ENCODE assay signal across 30 mouse cellular contexts in genomic region chr4:90094196-90094595, GRCm38 (mm10).
A peak's percentile ranks its signal among the peaks of the same experiment; 100 is the strongest.
DNase-seq lines count a peak whose midpoint lies in the region; ATAC-seq and TF ChIP-seq lines count a peak whose summit lies in the region.
"Had no signal": no experiment of that assay in that cellular context is flagged by ENCODE, and none has a peak within 500 bp of the region (broad histone marks: within the 10 kb centered on the region; RNA-seq: fewer than 3 reads in every experiment).

No protein-coding gene starts in this region.

- H3K36me3 ChIP-seq in hindbrain, embryonic 11.5 days (ENCODE audit: control insufficient read depth, insufficient read depth, low read length): no peaks in the 10 kb centered on the region
- H3K36me3 ChIP-seq in hindbrain, embryonic 10.5 days: no peaks in the 10 kb centered on the region
- H3K36me3 ChIP-seq: embryonic facial prominence, embryonic 12.5 days; forebrain, embryonic 12.5 days; forebrain, embryonic 15.5 days; G1E; heart, embryonic 12.5 days; heart, embryonic 15.5 days; hindbrain, embryonic 12.5 days; hindbrain, embryonic 15.5 days had no signal

- H3K4me2 ChIP-seq in hindbrain, embryonic 11.5 days (replicated peaks; ENCODE audit: low read depth, low read length): no peak overlapping the region
- H3K4me2 ChIP-seq: embryonic facial prominence, embryonic 12.5 days; forebrain, embryonic 12.5 days; forebrain, embryonic 15.5 days; heart, embryonic 12.5 days; heart, embryonic 15.5 days; hindbrain, embryonic 12.5 days; hindbrain, embryonic 15.5 days had no signal

- H3K9ac ChIP-seq in hindbrain, embryonic 11.5 days (ENCODE audit: low read depth, low read length): no peak overlapping the region
- H3K9ac ChIP-seq: embryonic facial prominence, embryonic 12.5 days; forebrain, embryonic 12.5 days; forebrain, embryonic 15.5 days; heart, embryonic 12.5 days; heart, embryonic 15.5 days; hindbrain, embryonic 12.5 days; hindbrain, embryonic 15.5 days had no signal

- ATAC-seq in hindbrain, embryonic 11.5 days (ENCODE audit: low FRiP score): no peak
- no peak for ATAC-seq in cerebellum, adult (ENCODE audit: insufficient number of reproducible peaks, low FRiP score, low TSS enrichment)
- ATAC-seq: forebrain, embryonic 15.5 days; Patski had no signal

- H3K27ac ChIP-seq in hindbrain, embryonic 11.5 days (ENCODE audit: low read depth, low read length): no peak overlapping the region
- no peak overlapping the region for H3K27ac ChIP-seq in hindbrain, embryonic 10.5 days
- H3K27ac ChIP-seq: embryonic facial prominence, embryonic 12.5 days; forebrain, embryonic 12.5 days; forebrain, embryonic 15.5 days; heart, embryonic 15.5 days; hindbrain, embryonic 12.5 days; hindbrain, embryonic 15.5 days had no signal

- H3K9me3 ChIP-seq in hindbrain, embryonic 11.5 days (ENCODE audit: control insufficient read depth, low read length): no peaks in the 10 kb centered on the region
- H3K9me3 ChIP-seq in hindbrain, embryonic 10.5 days: no peaks in the 10 kb centered on the region
- H3K9me3 ChIP-seq: embryonic facial prominence, embryonic 12.5 days; forebrain, embryonic 12.5 days; forebrain, embryonic 15.5 days; G1E; heart, embryonic 12.5 days; heart, embryonic 15.5 days; hindbrain, embryonic 12.5 days; hindbrain, embryonic 15.5 days had no signal

- WGBS in hindbrain, embryonic 11.5 days: 27% methylated on average over 5 of the region's 5 CpGs
- 39% methylated on average over 5 of the region's 5 CpGs for WGBS in hindbrain, embryonic 10.5 days

- H3K27me3 ChIP-seq in hindbrain, embryonic 11.5 days (ENCODE audit: control insufficient read depth, insufficient read depth, low read length): no peaks in the 10 kb centered on the region
- no peaks in the 10 kb centered on the region for H3K27me3 ChIP-seq in hindbrain, embryonic 10.5 days (ENCODE audit: insufficient read depth, poor library complexity, severe bottlenecking)
- H3K27me3 ChIP-seq: embryonic facial prominence, embryonic 12.5 days; forebrain, embryonic 12.5 days; forebrain, embryonic 15.5 days; heart, embryonic 12.5 days; heart, embryonic 15.5 days; hindbrain, embryonic 12.5 days; hindbrain, embryonic 15.5 days; Patski had no signal

- TF ChIP-seq CTCF in brain, embryonic 14.5 days (IDR thresholded peaks at IDR 0.05; ENCODE audit: borderline replicate concordance, extremely low read depth, insufficient read depth, insufficient read length): no peak

- H3K4me1 ChIP-seq in hindbrain, embryonic 11.5 days (replicated peaks; ENCODE audit: control insufficient read depth, insufficient read depth, low read length): no peaks in the 10 kb centered on the region; the same call in 1 of the 2 replicates
- H3K4me1 ChIP-seq in hindbrain, embryonic 10.5 days (replicated peaks): peaks cover 7% of the 10 kb centered on the region; the same call in 1 of the 2 replicates
- H3K4me1 ChIP-seq: embryonic facial prominence, embryonic 12.5 days; forebrain, embryonic 12.5 days; forebrain, embryonic 15.5 days; heart, embryonic 12.5 days; heart, embryonic 15.5 days; hindbrain, embryonic 12.5 days; hindbrain, embryonic 15.5 days had no signal

- H3K4me3 ChIP-seq in hindbrain, embryonic 11.5 days (ENCODE audit: low read depth, low read length): no peak overlapping the region
- no peak overlapping the region for H3K4me3 ChIP-seq in hindbrain, embryonic 10.5 days
- H3K4me3 ChIP-seq: embryonic facial prominence, embryonic 12.5 days; erythroblast, embryonic 14.5 days; forebrain, embryonic 12.5 days; forebrain, embryonic 15.5 days; heart, embryonic 12.5 days; heart, embryonic 15.5 days; hindbrain, embryonic 12.5 days; hindbrain, embryonic 15.5 days had no signal

- DNase-seq in hindbrain, embryonic 11.5 days (ENCODE audit: low spot score): peak; percentile 6
- no peak for DNase-seq in hindbrain, embryonic 10.5 days (ENCODE audit: low spot score)
- DNase-seq in brain, embryonic 14.5 days (ENCODE audit: low read depth): peak; percentile 31
- peak; percentile 13 for DNase-seq in embryo, embryonic 10.5 days (ENCODE audit: low spot score)
- peak; percentile 17 for DNase-seq in mesoderm, embryonic 11.5 days (ENCODE audit: low read depth, low spot score)
- no peak for DNase-seq in adrenal gland, postnatal 14 days
- no peak for DNase-seq in testis, postnatal 10 days (ENCODE audit: low spot score)
- DNase-seq: adrenal gland, adult 2 months; adrenal gland, postnatal 25 days; B cell, adult 2 months; cerebellum, adult 11-12 months; cerebellum, adult 8-10 months; cerebellum, postnatal 10 days; cerebellum, postnatal 36 days; gastrocnemius, postnatal 25 days; heart, adult 18-20 months; heart, postnatal 10 days; heart, postnatal 36 days; kidney, adult 11 months had no signal

- no peak for TF ChIP-seq POLR2A in brain, embryonic 14.5 days (IDR thresholded peaks at IDR 0.05; ENCODE audit: borderline replicate concordance, extremely low read depth, insufficient read depth, insufficient read length, poor library complexity, severe bottlenecking)

Comparison
In these comparisons a context has a peak if more than half of its experiments do, and no peak if none do; other contexts are left out.
1. DNase-seq: peak in hindbrain, embryonic 11.5 days (single experiment), brain, embryonic 14.5 days (single experiment), embryo, embryonic 10.5 days (single experiment) and mesoderm, embryonic 11.5 days (single experiment); none in hindbrain, embryonic 10.5 days (single experiment), adrenal gland, postnatal 14 days (single experiment) and testis, postnatal 10 days (single experiment).